Mouse (Mus musculus) hindbrain, postnatal 0 days (tissue): ENCODE data around the gene Nkx2-2. TPM values are rescaled to one million over a fixed set of nuclear protein-coding genes. Genes with fewer than 3 reads are reported as not detected.

Source experiments
- ATAC-seq: fragments of 200-750 bp; cut with Nextera tagmentation; 2 replicates; pipeline ENCODE4 v1.8.0; 2017; ENCODE audit warnings: mild to moderate bottlenecking, moderate TSS enrichment, moderate library complexity
- DNase-seq: peaks from one replicate; pipeline ENCODE4 v3.0.0-alpha.2; 2015; ENCODE audit warnings: low spot score
- H3K27ac ChIP-seq: fragments of 300-500 bp; sonication (generic); 2 replicates; pipeline ENCODE4 v1.5.1; 2014; ENCODE audit warnings: mild to moderate bottlenecking
- H3K27me3 ChIP-seq: fragments of 300-500 bp; sonication (generic); 2 replicates; pipeline ENCODE4 v1.6.1; 2014; ENCODE audit warnings: low read length, mixed read lengths; ENCODE audit not compliant: insufficient read depth
- H3K36me3 ChIP-seq: fragments of 300-500 bp; sonication (generic); 2 replicates; pipeline ENCODE4 v1.6.1; 2014; ENCODE audit warnings: low read length, mixed read lengths; ENCODE audit not compliant: insufficient read depth
- H3K4me1 ChIP-seq: fragments of 300-500 bp; sonication (generic); 2 replicates; pipeline ENCODE4 v1.6.1; 2014; ENCODE audit warnings: antibody characterized with exemption, low read length, mixed read lengths; ENCODE audit not compliant: insufficient read depth
- H3K4me2 ChIP-seq: fragments of 300-500 bp; sonication (generic); 2 replicates; pipeline ENCODE4 v1.6.1; 2014; ENCODE audit warnings: low read depth, mild to moderate bottlenecking, low read length, moderate library complexity, mixed read lengths
- H3K4me3 ChIP-seq: fragments of 300-500 bp; sonication (generic); 2 replicates; pipeline ENCODE4 v1.5.1; 2014; ENCODE audit warnings: low read length
- H3K9ac ChIP-seq: fragments of 300-500 bp; sonication (generic); replicated peaks from 2 replicates; pipeline ENCODE4 v1.6.1; 2014; ENCODE audit warnings: mild to moderate bottlenecking, low read length, moderate library complexity, mixed read lengths
- H3K9me3 ChIP-seq: fragments of 300-500 bp; sonication (generic); 2 replicates; pipeline ENCODE4 v1.6.1; 2016; ENCODE audit warnings: low read length, mixed read lengths
- CTCF ChIP-seq: IDR thresholded peaks from 2 replicates; pipeline ENCODE4 v1.5.1; 2016; ENCODE audit warnings: antibody characterized with exemption, control low read depth, low read depth
- WGBS: fragments of 180-500 bp; shearing (Covaris S2); extraction: QIAGEN DNeasy Blood & Tissue Kit; methylation state at CpG from one replicate; pipeline ENCODE4 v1.1.7; 2014; 5-methylcytosine and 5-hydroxymethylcytosine counted together
- polyA plus RNA-seq: library from polyadenylated mRNA; unstranded; fragments of >200 nt; fragmentation: Nextera tagmentation; extraction: Ambion mirVana; gene quantifications from 2 replicates; pipeline ENCODE4 v1.2.1, GENCODE M21; 2015
- total RNA-seq: library from RNA; depleted of rRNA; stranded (reverse); fragments of >200 nt; gene quantifications from 2 replicates; pipeline ENCODE4 v1.2.3, GENCODE M21; 2014

The Nkx2-2 gene
- total and polyA plus RNA-seq, 2 experiments from 2014 or later, result 10.5 to 40.7 TPM

DNA sequence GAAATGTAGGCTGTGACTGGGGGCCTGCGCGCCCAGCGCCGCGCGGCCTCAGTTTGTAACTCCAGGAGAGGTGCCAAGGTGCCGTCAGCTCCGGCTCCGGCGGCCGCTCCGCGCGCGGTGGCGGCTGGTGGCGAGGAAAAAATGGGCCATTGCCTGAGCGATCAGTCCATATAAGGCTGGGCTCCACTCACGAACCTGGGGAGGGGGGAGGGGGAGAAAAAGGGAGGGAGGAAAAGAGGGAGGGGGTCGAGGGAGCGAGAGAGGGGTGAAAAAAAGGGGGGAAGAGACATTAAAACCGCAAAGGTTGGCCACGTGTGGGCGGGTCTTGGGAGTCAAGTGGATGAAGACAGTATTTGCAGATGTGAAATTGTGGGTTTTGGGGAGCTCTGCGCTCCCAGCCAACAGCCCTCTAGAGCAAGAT lies 7.8 kb downstream of the Nkx2-2 start:
- Histone ChIP-seq H3K4me2 (peak overlapping the region; percentile 42), H3K9ac (peak overlapping the region; percentile 45; the same call in 1 of the 2 replicates), H3K4me1 (no peaks in the 10 kb centered on the region), H3K36me3 (no peaks in the 10 kb centered on the region), H3K4me3 (peak overlapping the region; percentile 37), H3K27ac (peak overlapping the region; percentile 64; the same call in 1 of the 2 replicates), H3K27me3 (peaks cover 80% of the 10 kb centered on the region), H3K9me3 (no peaks in the 10 kb centered on the region)
- ATAC-seq (0 out of 2 replicates have a peak, but pooled peaks have one; percentile 19), DNase-seq (peak; percentile 37)
- no peak for TF ChIP-seq CTCF
- under 1% methylated on average over 25 of the region's 25 CpGs for WGBS

DNA sequence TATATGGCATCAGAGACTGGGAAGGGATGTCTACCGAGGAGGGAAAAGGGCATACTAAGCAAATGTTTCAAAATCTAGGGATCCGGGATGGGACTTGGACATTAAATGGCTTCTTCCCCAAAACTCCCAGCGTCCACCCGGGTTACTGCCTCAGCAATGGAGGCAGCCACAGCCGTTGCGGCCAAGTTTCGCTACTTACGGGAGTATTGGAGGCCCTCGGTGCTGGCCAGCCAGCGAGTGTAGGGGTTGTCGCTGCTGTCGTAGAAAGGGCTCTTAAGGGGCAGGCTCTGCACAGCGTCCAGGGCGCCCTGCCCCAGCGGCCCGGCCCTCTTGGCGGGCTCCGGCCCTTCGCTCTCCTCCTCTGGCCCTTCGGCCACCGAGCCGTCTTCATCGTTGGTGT lies 8.5 kb downstream of the Nkx2-2 start:
- Histone ChIP-seq H3K9ac (peak overlapping the region; percentile 45), H3K27ac (peak overlapping the region; percentile 64)

DNA sequence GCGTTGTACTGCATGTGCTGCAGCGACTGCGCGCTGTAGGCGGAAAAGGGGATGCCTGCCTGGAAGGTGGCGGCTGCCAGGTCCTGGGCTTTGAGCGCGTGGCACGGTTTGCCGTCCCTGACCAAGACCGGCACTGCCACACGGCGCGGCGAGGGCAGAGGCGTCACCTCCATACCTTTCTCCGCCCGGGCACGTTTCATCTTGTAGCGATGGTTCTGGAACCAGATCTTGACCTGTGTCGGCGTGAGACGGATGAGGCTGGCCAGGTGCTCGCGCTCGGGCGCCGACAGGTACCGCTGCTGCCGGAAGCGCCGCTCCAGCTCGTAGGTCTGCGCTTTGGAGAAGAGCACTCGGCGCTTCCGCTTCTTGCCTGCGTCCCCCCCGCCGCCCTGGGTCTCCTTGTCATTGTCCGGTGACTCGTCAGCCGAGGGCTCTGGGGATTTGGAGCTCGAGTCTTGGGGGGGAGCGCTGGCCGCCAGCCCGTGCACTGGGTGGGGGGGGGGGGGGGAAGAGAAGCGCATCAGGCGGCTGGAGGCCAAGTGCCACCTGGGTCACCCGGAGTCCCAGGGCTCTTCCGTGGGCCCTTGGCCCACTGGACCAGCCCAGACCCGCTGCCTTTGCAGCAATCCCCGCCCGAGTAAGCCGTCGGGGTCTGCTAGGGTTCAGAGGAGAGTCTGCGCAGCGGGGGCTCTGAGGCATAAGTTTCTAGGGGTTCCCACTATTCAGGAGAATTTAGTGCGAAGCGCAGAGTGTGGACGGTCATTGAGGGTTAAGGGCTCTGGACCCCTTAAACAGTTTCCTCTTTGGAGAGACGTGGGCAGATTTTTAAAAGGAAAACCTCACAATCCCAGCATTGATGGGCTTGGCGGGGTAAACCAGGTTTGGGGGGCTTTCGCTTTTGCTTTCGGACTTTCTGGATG lies 9.7 kb downstream of the Nkx2-2 start:
- peak overlapping the region; percentile 35 for H3K4me3 ChIP-seq
- under 1% methylated on average over 62 of the region's 65 CpGs for WGBS
- TF ChIP-seq CTCF, result no peak
- H3K9me3 ChIP-seq, result no peaks in the 10 kb centered on the region
- peak overlapping the region; percentile 46 for H3K4me2 ChIP-seq
- H3K36me3 ChIP-seq, result no peaks in the 10 kb centered on the region
- peaks cover 76% of the 10 kb centered on the region for H3K27me3 ChIP-seq
- H3K4me1 ChIP-seq, result no peaks in the 10 kb centered on the region
- peak overlapping the region; percentile 64; the same call in 1 of the 2 replicates for H3K27ac ChIP-seq
- no peak for ATAC-seq
- peak; percentile 45 for DNase-seq
- peak overlapping the region; percentile 45 for H3K9ac ChIP-seq

More for the DNA sequence above, 8.5 kb downstream of the Nkx2-2 start:
- peak overlapping the region; percentile 37 for H3K4me3 ChIP-seq
- no peaks in the 10 kb centered on the region for H3K4me1 ChIP-seq
- WGBS, result under 1% methylated on average over 23 of the region's 23 CpGs
- H3K4me2 ChIP-seq, result peak overlapping the region; percentile 42
- H3K27me3 ChIP-seq, result peaks cover 80% of the 10 kb centered on the region
- DNase-seq (peak; percentile 20), ATAC-seq (no peak)
- no peaks in the 10 kb centered on the region for H3K36me3 ChIP-seq
- H3K9me3 ChIP-seq, result no peaks in the 10 kb centered on the region
- no peak for TF ChIP-seq CTCF

DNA sequence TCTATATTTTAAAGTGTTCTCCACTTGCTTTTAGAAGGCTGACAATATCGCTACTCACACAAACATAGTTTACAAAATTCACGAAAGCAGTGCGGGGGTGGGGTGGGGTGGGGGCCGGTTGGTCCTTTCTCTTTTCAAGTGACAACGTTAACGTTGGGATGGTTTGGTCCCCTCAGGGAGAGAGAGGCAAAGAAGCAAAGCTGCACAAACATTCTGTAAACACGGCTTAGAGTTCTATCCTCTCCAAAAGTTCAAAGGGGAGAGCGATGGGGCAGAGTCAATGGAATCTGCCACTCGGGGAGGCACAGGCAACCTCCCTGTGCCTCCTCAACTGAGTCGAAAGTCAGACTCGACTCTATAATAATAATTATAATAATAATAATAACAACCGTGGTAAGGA lies 10.5 kb downstream of the Nkx2-2 start:
- Histone ChIP-seq H3K4me3 (peak overlapping the region; percentile 35), H3K4me1 (no peaks in the 10 kb centered on the region), H3K36me3 (no peaks in the 10 kb centered on the region), H3K27me3 (peaks cover 71% of the 10 kb centered on the region), H3K27ac (peak overlapping the region; percentile 64; the same call in 1 of the 2 replicates), H3K4me2 (peak overlapping the region; percentile 46), H3K9ac (peak overlapping the region; percentile 45; the same call in 1 of the 2 replicates), H3K9me3 (no peaks in the 10 kb centered on the region)
- DNase-seq (no peak), ATAC-seq (no peak)
- no peak for TF ChIP-seq CTCF
- WGBS, result 7% methylated on average over 12 of the region's 12 CpGs

DNA sequence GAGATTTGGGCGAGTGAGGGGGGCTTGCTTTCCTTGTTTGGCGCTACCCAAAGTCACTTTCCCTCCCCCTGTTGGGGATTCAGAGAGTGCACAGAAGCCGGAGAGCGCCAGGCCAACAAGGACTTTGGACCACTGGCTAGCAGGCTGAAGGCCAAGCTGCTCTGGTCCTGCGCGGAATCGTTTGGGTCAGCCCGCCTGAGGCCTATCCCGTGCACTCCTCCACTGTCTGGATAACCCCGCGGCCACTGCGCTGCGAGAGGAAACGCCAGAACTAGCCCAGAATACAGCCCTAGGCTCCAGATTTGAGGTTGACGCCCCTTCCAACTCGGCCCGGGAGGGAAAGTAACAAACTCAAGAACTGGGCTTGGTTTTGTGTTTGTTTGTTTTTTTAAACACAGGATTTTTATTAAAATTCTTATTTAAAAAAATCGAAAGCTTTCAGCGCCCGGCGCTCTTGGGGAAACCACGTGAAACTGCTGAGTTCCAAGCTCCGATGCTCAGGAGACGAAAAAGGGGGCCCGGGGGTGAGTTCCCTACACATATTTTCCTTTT lies 11.3 kb downstream of the Nkx2-2 start:
- Histone ChIP-seq H3K4me1 (no peaks in the 10 kb centered on the region), H3K4me3 (peak overlapping the region; percentile 35), H3K4me2 (peak overlapping the region; percentile 46), H3K36me3 (no peaks in the 10 kb centered on the region), H3K27ac (peak overlapping the region; percentile 52; the same call in 1 of the 2 replicates), H3K9ac (peak overlapping the region; percentile 40; the same call in 1 of the 2 replicates), H3K27me3 (peaks cover 65% of the 10 kb centered on the region), H3K9me3 (no peaks in the 10 kb centered on the region)
- 14% methylated on average over 25 of the region's 25 CpGs for WGBS
- no peak for TF ChIP-seq CTCF
- ATAC-seq (no peak), DNase-seq (peak; percentile 32)

DNA sequence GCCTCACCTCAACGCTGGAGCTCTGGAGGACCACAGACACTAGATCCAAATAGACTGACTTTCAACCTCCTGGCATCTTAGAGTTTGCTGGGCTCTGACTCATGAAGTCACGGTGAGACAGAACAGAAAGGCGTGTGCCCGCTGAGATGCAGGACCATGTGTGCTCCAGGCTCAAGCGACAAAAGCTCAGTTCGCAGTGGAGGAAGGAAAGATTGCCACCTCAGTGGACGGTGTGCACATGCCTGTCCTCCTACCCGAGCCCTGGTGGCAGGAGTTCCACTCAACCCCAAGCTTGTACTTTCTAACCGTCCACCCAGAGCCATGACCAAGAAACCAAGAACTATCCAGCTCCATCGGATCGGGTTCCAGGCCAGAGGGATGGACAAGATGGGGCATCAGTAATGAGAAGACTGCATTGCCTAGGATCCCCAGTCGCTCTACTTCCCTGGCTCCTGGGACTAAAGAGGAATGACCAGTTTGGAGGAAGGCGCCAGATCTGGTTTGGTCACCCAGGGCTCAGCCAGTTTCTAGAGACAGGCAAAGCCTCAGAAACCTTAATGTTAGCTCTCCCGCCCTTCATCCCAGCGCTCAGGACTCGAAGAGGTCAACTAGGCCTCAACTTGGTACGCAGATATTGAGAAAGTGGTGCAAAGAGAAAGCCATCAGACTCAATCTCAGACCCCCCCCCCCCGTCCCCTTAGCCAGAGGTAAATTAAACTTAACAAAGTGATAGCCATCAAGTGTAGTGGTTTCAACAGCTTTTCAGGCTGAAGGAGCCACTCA lies 11.9 kb downstream of the Nkx2-2 start:
- H3K4me1 ChIP-seq, result no peaks in the 10 kb centered on the region
- no peak for DNase-seq
- no peak for TF ChIP-seq CTCF
- 22% methylated on average over 18 of the region's 18 CpGs for WGBS
- H3K36me3 ChIP-seq, result no peaks in the 10 kb centered on the region
- peak overlapping the region; percentile 35 for H3K4me3 ChIP-seq
- no peaks in the 10 kb centered on the region for H3K9me3 ChIP-seq
- H3K9ac ChIP-seq, result 0 out of 2 replicates have a peak overlapping the region, but pooled peaks have one; percentile 9
- no peak for ATAC-seq
- H3K4me2 ChIP-seq, result peak overlapping the region; percentile 46
- peaks cover 60% of the 10 kb centered on the region for H3K27me3 ChIP-seq
- peak overlapping the region; percentile 52; the same call in 1 of the 2 replicates for H3K27ac ChIP-seq
